Mouse (Mus musculus) kidney, embryonic 14.5 days (tissue): Measurements from ENCODE around the gene Tanc1. TPM values are rescaled to one million over a fixed set of nuclear protein-coding genes. Genes with fewer than 3 reads are reported as not detected.
"Not testable (repeated sequence)": the region's sequence is repeated elsewhere in the genome, so short reads cannot be mapped to it uniquely, and the experiment has no call there.

Source experiments
- ATAC-seq: fragments of 200-750 bp; cut with Nextera tagmentation; 2 replicates; pipeline ENCODE4 v1.8.0; 2017; ENCODE audit warnings: moderate number of reproducible peaks, mild to moderate bottlenecking, moderate TSS enrichment, moderate library complexity; ENCODE audit not compliant: low FRiP score, low TSS enrichment
- H3K27ac ChIP-seq: fragments of 300-500 bp; sonication (generic); 2 replicates; pipeline ENCODE4 v1.5.1; 2014; ENCODE audit warnings: low read depth, mild to moderate bottlenecking, low read length, moderate library complexity, mixed read lengths
- H3K27me3 ChIP-seq: fragments of 300-500 bp; sonication (generic); 2 replicates; pipeline ENCODE4 v1.6.1; 2014; ENCODE audit warnings: mild to moderate bottlenecking, low read length; ENCODE audit not compliant: control insufficient read depth, insufficient read depth
- H3K36me3 ChIP-seq: fragments of 300-500 bp; sonication (generic); 2 replicates; pipeline ENCODE4 v1.6.1; 2014; ENCODE audit warnings: low read length, mixed read lengths; ENCODE audit not compliant: control insufficient read depth, insufficient read depth
- H3K4me1 ChIP-seq: fragments of 300-500 bp; sonication (generic); 2 replicates; pipeline ENCODE4 v1.6.1; 2014; ENCODE audit warnings: low read length, mixed read lengths; ENCODE audit not compliant: control insufficient read depth, insufficient read depth
- H3K4me2 ChIP-seq: fragments of 300-500 bp; sonication (generic); replicated peaks from 2 replicates; pipeline ENCODE4 v1.6.1; 2014; ENCODE audit warnings: low read depth, mild to moderate bottlenecking, low read length
- H3K4me3 ChIP-seq: fragments of 300-500 bp; sonication (generic); 2 replicates; pipeline ENCODE4 v1.5.1; 2014; ENCODE audit warnings: mild to moderate bottlenecking, low read length
- H3K9ac ChIP-seq: fragments of 300-500 bp; sonication (generic); 2 replicates; pipeline ENCODE4 v1.6.1; 2014; ENCODE audit warnings: low read depth, mild to moderate bottlenecking, low read length, moderate library complexity
- H3K9me3 ChIP-seq: fragments of 300-500 bp; sonication (generic); 2 replicates; pipeline ENCODE4 v1.6.1; 2016; ENCODE audit warnings: low read length; ENCODE audit not compliant: control insufficient read depth
- WGBS: fragments of 180-500 bp; shearing (Covaris S2); extraction: QIAGEN DNeasy Blood & Tissue Kit; methylation state at CpG from one replicate; pipeline ENCODE4 v1.1.7; 2014; 5-methylcytosine and 5-hydroxymethylcytosine counted together
- polyA plus RNA-seq: library from polyadenylated mRNA; unstranded; fragments of >200 nt; fragmentation: Nextera tagmentation; extraction: Ambion mirVana; gene quantifications from 2 replicates; pipeline ENCODE4 v1.2.1, GENCODE M21; 2014

Gene Tanc1
- polyA plus RNA-seq, 1 experiment from 2014 or later, result 43.8 TPM

GRCm38 (mm10) chr2:59841189-59841939 is 229.5 kb downstream of the Tanc1 start:
- WGBS, result 61% methylated on average over 12 of the region's 12 CpGs
- no peaks in the 10 kb centered on the region for H3K9me3 ChIP-seq
- peak; percentile 69 for ATAC-seq
- peaks cover 74% of the 10 kb centered on the region for H3K36me3 ChIP-seq
- 0 out of 2 replicates have a peak overlapping the region, but pooled peaks have one; percentile 1 for H3K9ac ChIP-seq
- no peaks in the 10 kb centered on the region for H3K27me3 ChIP-seq
- H3K4me3 ChIP-seq, result no peak overlapping the region
- no peak overlapping the region for H3K4me2 ChIP-seq
- no peak overlapping the region; the same call in 1 of the 2 replicates for H3K27ac ChIP-seq
- peaks cover 2% of the 10 kb centered on the region; the same call in 1 of the 2 replicates for H3K4me1 ChIP-seq

GRCm38 (mm10) chr2:59841944-59842343 is 230.1 kb downstream of the Tanc1 start:
- H3K36me3 ChIP-seq, result peaks cover 73% of the 10 kb centered on the region
- ATAC-seq, result no peak
- no peaks in the 10 kb centered on the region for H3K27me3 ChIP-seq
- H3K9ac ChIP-seq, result 0 out of 2 replicates have a peak overlapping the region, but pooled peaks have one; percentile 1
- H3K4me3 ChIP-seq, result no peak overlapping the region
- H3K9me3 ChIP-seq, result no peaks in the 10 kb centered on the region
- WGBS, result 78% methylated on average over 11 of the region's 11 CpGs
- H3K27ac ChIP-seq, result no peak overlapping the region; the same call in 1 of the 2 replicates
- peaks cover 2% of the 10 kb centered on the region; the same call in 1 of the 2 replicates for H3K4me1 ChIP-seq
- H3K4me2 ChIP-seq, result no peak overlapping the region

- ATAC-seq, result no peak
- Histone ChIP-seq H3K36me3 (peaks cover 66% of the 10 kb centered on the region), H3K27me3 (no peaks in the 10 kb centered on the region), H3K4me3 (no peak overlapping the region), H3K27ac (no peak overlapping the region), H3K4me2 (no peak overlapping the region), H3K9ac (no peak overlapping the region), H3K4me1 (peaks cover 2% of the 10 kb centered on the region; the same call in 1 of the 2 replicates), H3K9me3 (no peaks in the 10 kb centered on the region)
- 84% methylated on average over 6 of the region's 6 CpGs for WGBS
These were observed 230.7 kb downstream of the Tanc1 start for GRCm38 (mm10) chr2:59842556-59843008.

GRCm38 (mm10) chr2:59843156-59843555 is 231.3 kb downstream of the Tanc1 start:
- ATAC-seq, result no peak
- Histone ChIP-seq H3K4me3 (no peak overlapping the region), H3K36me3 (peaks cover 61% of the 10 kb centered on the region)

GRCm38 (mm10) chr2:59843848-59844247 is 232.0 kb downstream of the Tanc1 start:
- ATAC-seq, result no peak
- H3K4me2 ChIP-seq, result no peak overlapping the region
- WGBS, result 95% methylated on average over 6 of the region's 6 CpGs
- peaks cover 58% of the 10 kb centered on the region for H3K36me3 ChIP-seq
- no peak overlapping the region for H3K4me3 ChIP-seq
- peaks cover 2% of the 10 kb centered on the region; the same call in 1 of the 2 replicates for H3K4me1 ChIP-seq
- no peaks in the 10 kb centered on the region for H3K27me3 ChIP-seq
- no peak overlapping the region for H3K27ac ChIP-seq
- no peaks in the 10 kb centered on the region for H3K9me3 ChIP-seq
- no peak overlapping the region for H3K9ac ChIP-seq

More at GRCm38 (mm10) chr2:59843156-59843555, 231.3 kb downstream of the Tanc1 start:
- no peaks in the 10 kb centered on the region for H3K27me3 ChIP-seq
- H3K4me2 ChIP-seq, result no peak overlapping the region
- H3K27ac ChIP-seq, result no peak overlapping the region
- no peak overlapping the region for H3K9ac ChIP-seq
- no peaks in the 10 kb centered on the region for H3K9me3 ChIP-seq
- peaks cover 2% of the 10 kb centered on the region; the same call in 1 of the 2 replicates for H3K4me1 ChIP-seq
- 87% methylated on average over 21 of the region's 21 CpGs for WGBS

- H3K27me3 ChIP-seq, H3K9ac ChIP-seq, H3K4me3 ChIP-seq, H3K4me1 ChIP-seq, ATAC-seq, H3K4me2 ChIP-seq, H3K9me3 ChIP-seq, H3K36me3 ChIP-seq, H3K27ac ChIP-seq: not testable (repeated sequence)
- 89% methylated on average over 3 of the region's 5 CpGs for WGBS
These were observed 240.0 kb downstream of the Tanc1 start for GRCm38 (mm10) chr2:59851885-59852284.

GRCm38 (mm10) chr2:59852916-59853315 is 241.1 kb downstream of the Tanc1 start:
- WGBS, result 81% methylated on average over 11 of the region's 11 CpGs

GRCm38 (mm10) chr2:59853543-59853942 is 241.7 kb downstream of the Tanc1 start:
- peaks cover 10% of the 10 kb centered on the region; the same call in 1 of the 2 replicates for H3K36me3 ChIP-seq
- no peak for ATAC-seq
- no peak overlapping the region for H3K4me3 ChIP-seq
- no peaks in the 10 kb centered on the region for H3K9me3 ChIP-seq
- no peak overlapping the region for H3K9ac ChIP-seq
- H3K27me3 ChIP-seq, result no peaks in the 10 kb centered on the region
- no peak overlapping the region for H3K4me2 ChIP-seq
- WGBS, result 91% methylated on average over 10 of the region's 10 CpGs
- H3K4me1 ChIP-seq, result no peaks in the 10 kb centered on the region
- H3K27ac ChIP-seq, result no peak overlapping the region

More at GRCm38 (mm10) chr2:59852916-59853315, 241.1 kb downstream of the Tanc1 start:
- H3K9ac ChIP-seq, result no peak overlapping the region
- H3K27me3 ChIP-seq, result no peaks in the 10 kb centered on the region
- H3K27ac ChIP-seq, result no peak overlapping the region
- peaks cover 10% of the 10 kb centered on the region; the same call in 1 of the 2 replicates for H3K36me3 ChIP-seq
- H3K4me1 ChIP-seq, result no peaks in the 10 kb centered on the region
- H3K4me2 ChIP-seq, result no peak overlapping the region
- H3K4me3 ChIP-seq, result no peak overlapping the region
- H3K9me3 ChIP-seq, result no peaks in the 10 kb centered on the region
- no peak for ATAC-seq

GRCm38 (mm10) chr2:59854363-59854762 is 242.5 kb downstream of the Tanc1 start:
- Histone ChIP-seq H3K9me3 (no peaks in the 10 kb centered on the region), H3K4me2 (no peak overlapping the region), H3K27me3 (no peaks in the 10 kb centered on the region), H3K4me1 (no peaks in the 10 kb centered on the region), H3K27ac (no peak overlapping the region), H3K36me3 (peaks cover 10% of the 10 kb centered on the region; the same call in 1 of the 2 replicates), H3K4me3 (no peak overlapping the region), H3K9ac (no peak overlapping the region)
- no peak for ATAC-seq
- 85% methylated on average over 9 of the region's 9 CpGs for WGBS
